Mouse (Mus musculus) CH12.LX (cell line): ENCODE data around the gene Gch1. TPM values are rescaled to one million over a fixed set of nuclear protein-coding genes. Genes with fewer than 3 reads are reported as not detected.

Source experiments
- DNase-seq: peaks from one replicate; pipeline ENCODE4 v3.0.0-alpha.2; 2013; ENCODE audit errors: extremely low read depth
- H3K27ac ChIP-seq: 2 replicates; pipeline ENCODE4 v1.5.1; 2012; ENCODE audit warnings: low read depth, mild to moderate bottlenecking, control low read depth, moderate library complexity; ENCODE audit not compliant: insufficient read depth
- H3K27me3 ChIP-seq: replicated peaks from 2 replicates; pipeline ENCODE3; 2012; ENCODE audit warnings: inconsistent platforms
- H3K36me3 ChIP-seq, 2 experiments: replicated peaks in 1 of 2; 2 replicates each; pipeline versions ENCODE3 to v1.6.1; 2012; ENCODE audit warnings: inconsistent platforms in 1 of 2, low read length in 1 of 2, mild to moderate bottlenecking in 1 of 2, mixed read lengths in 1 of 2, moderate library complexity in 1 of 2; ENCODE audit not compliant: control insufficient read depth in 1 of 2, insufficient read depth in 1 of 2
- H3K4me1 ChIP-seq, 2 experiments: 2 replicates each; pipeline ENCODE4 v1.6.1; 2012; ENCODE audit warnings: inconsistent platforms in 1 of 2, moderate library complexity in 1 of 2; ENCODE audit not compliant: insufficient read depth in 2 of 2, control insufficient read depth in 1 of 2
- H3K4me2 ChIP-seq: 2 replicates; pipeline ENCODE4 v1.6.1; 2012; ENCODE audit warnings: low read depth, mild to moderate bottlenecking, control low read depth; ENCODE audit not compliant: poor library complexity, insufficient read depth, severe bottlenecking
- H3K4me3 ChIP-seq, 3 experiments: fragments of 150-350 bp in 1 of 3; sonication (generic) in 1 of 3; replicated peaks in 1 of 3; 2 replicates each; pipeline versions ENCODE3 to v1.5.1; 2011 to 2012; ENCODE audit warnings: low read depth in 2 of 3, low read length in 2 of 3, mild to moderate bottlenecking in 2 of 3, moderate library complexity in 2 of 3, control low read depth in 1 of 3, improper control_type of control experiment in 1 of 3, inconsistent platforms in 1 of 3, mixed read lengths in 1 of 3; ENCODE audit not compliant: poor library complexity in 1 of 3
- H3K79me2 ChIP-seq: replicated peaks from 2 replicates; pipeline ENCODE4 v1.6.1; 2012; ENCODE audit warnings: mild to moderate bottlenecking, moderate library complexity; ENCODE audit not compliant: control insufficient read depth, poor library complexity, insufficient read depth, severe bottlenecking; ENCODE audit errors: extremely low read depth
- H3K9ac ChIP-seq: 2 replicates; pipeline ENCODE4 v1.6.1; 2012; ENCODE audit warnings: low read depth, mild to moderate bottlenecking, control low read depth, moderate library complexity; ENCODE audit not compliant: insufficient read depth
- H3K9me3 ChIP-seq: replicated peaks from 2 replicates; pipeline ENCODE3; 2012; ENCODE audit warnings: low read length, inconsistent platforms, mixed read lengths
- CHD2 ChIP-seq: IDR thresholded peaks from 2 replicates; pipeline ENCODE4 v1.6.1; 2011; ENCODE audit warnings: low read length, improper control_type of control experiment
- EP300 ChIP-seq: IDR thresholded peaks from 2 replicates; pipeline ENCODE4 v1.6.1; 2011; ENCODE audit warnings: low read length, improper control_type of control experiment
- ETS1 ChIP-seq: conservative IDR thresholded peaks from 2 replicates; pipeline ENCODE4 v1.6.1; 2012; ENCODE audit warnings: low read depth, mild to moderate bottlenecking, inconsistent platforms, low read length, improper control_type of control experiment, moderate library complexity
- IRF4 ChIP-seq: IDR thresholded peaks from 2 replicates; pipeline ENCODE4 v1.6.1; 2014; ENCODE audit warnings: low read depth, mild to moderate bottlenecking, inconsistent platforms, low read length, improper control_type of control experiment
- KAT2A ChIP-seq: IDR thresholded peaks from 2 replicates; pipeline ENCODE4 v1.6.1; 2012; ENCODE audit warnings: low read length, improper control_type of control experiment, inconsistent platforms; ENCODE audit not compliant: insufficient replicate concordance
- MAX ChIP-seq: IDR thresholded peaks from 2 replicates; pipeline ENCODE4 v1.6.1; 2011; ENCODE audit warnings: low read length, improper control_type of control experiment
- MEF2A ChIP-seq: IDR thresholded peaks from 2 replicates; pipeline ENCODE4 v1.6.1; 2014; ENCODE audit warnings: low read depth, mild to moderate bottlenecking, inconsistent platforms, low read length, improper control_type of control experiment, borderline replicate concordance
- MXI1 ChIP-seq: IDR thresholded peaks from 2 replicates; pipeline ENCODE4 v1.6.1; 2011; ENCODE audit warnings: mild to moderate bottlenecking, low read depth, low read length, improper control_type of control experiment
- MYC ChIP-seq: IDR thresholded peaks from 2 replicates; pipeline ENCODE4 v1.6.1; 2011; ENCODE audit warnings: low read depth, mild to moderate bottlenecking, improper control_type of control experiment, low read length
- NELFE ChIP-seq: IDR thresholded peaks from 2 replicates; pipeline ENCODE4 v1.6.1; 2011; ENCODE audit warnings: low read depth, low read length, improper control_type of control experiment
- TCF12 ChIP-seq: IDR thresholded peaks from 2 replicates; pipeline ENCODE4 v1.6.1; 2014; ENCODE audit warnings: low read depth, mild to moderate bottlenecking, inconsistent platforms, low read length, improper control_type of control experiment
- UBTF ChIP-seq: IDR thresholded peaks from 2 replicates; pipeline ENCODE4 v1.6.1; 2012; ENCODE audit warnings: low read depth, mild to moderate bottlenecking, inconsistent platforms, low read length, improper control_type of control experiment, moderate library complexity
- USF1 ChIP-seq: IDR thresholded peaks from 2 replicates; pipeline ENCODE4 v1.6.1; 2014; ENCODE audit warnings: low read depth, mild to moderate bottlenecking, inconsistent platforms, low read length, improper control_type of control experiment
- USF2 ChIP-seq: conservative IDR thresholded peaks from 2 replicates; pipeline ENCODE4 v1.6.1; 2011; ENCODE audit warnings: low read depth, low read length, improper control_type of control experiment
- ZC3H11A ChIP-seq: IDR thresholded peaks from 2 replicates; pipeline ENCODE4 v1.6.1; 2012; ENCODE audit warnings: low read depth, mild to moderate bottlenecking, inconsistent platforms, low read length, improper control_type of control experiment
- ZNF384 ChIP-seq: IDR thresholded peaks from 2 replicates; pipeline ENCODE4 v1.6.1; 2012; ENCODE audit warnings: low read depth, low read length, improper control_type of control experiment, inconsistent platforms
- dilution Hi-C: fragments of 300-500 bp; cut with MboI; formaldehyde crosslinking; loops from 2 replicates; pipeline ENCODE4 v1.14.3; 2020; ENCODE audit warnings: low sequenced_read_pairs; ENCODE audit not compliant: extremely low pct_unique_long_range_greater_than_20kb, extremely low pct_ligation_motif_present
- in situ Hi-C: fragments of 300-500 bp; cut with MboI; formaldehyde crosslinking; loops from 3 replicates; pipeline ENCODE4 v1.14.3; 2019; ENCODE audit warnings: low sequenced_read_pairs, low pct_ligation_motif_present, low pct_unique_long_range_greater_than_20kb, mixed read lengths
- polyA plus RNA-seq: library from polyadenylated mRNA; unstranded; fragments of >175 nt; gene quantifications from 2 replicates; pipeline ENCODE4 v1.2.1, GENCODE M21; 2012; ENCODE audit warnings: low read depth; ENCODE audit not compliant: insufficient read length
- total RNA-seq, 2 experiments: library from RNA; depleted of rRNA; stranded (reverse); fragments of 300-350 nt in 1 of 2; fragments of >200 nt in 1 of 2; gene quantifications; 2 replicates each; pipeline ENCODE4 v1.2.3; 2012 to 2014

Gene Gch1
- total and polyA plus RNA-seq, 3 experiments, result 5.7 to 6.5 (median 5.7) TPM

- no peaks in the 10 kb centered on the region for H3K36me3 ChIP-seq
- dilution Hi-C loops (no loop called here), in situ Hi-C loops (no loop called here)
- no peaks in the 10 kb centered on the region for H3K79me2 ChIP-seq
- H3K4me2 ChIP-seq, result no peak overlapping the region
- peaks cover 2% of the 10 kb centered on the region for H3K9me3 ChIP-seq
- DNase-seq, result no peak
- peaks cover 6 to 45% of the 10 kb centered on the region in 2 experiments; a peak in 2 of 4 replicates for H3K4me1 ChIP-seq
- no peak overlapping the region; the same call in 1 of the 2 replicates for H3K9ac ChIP-seq
- H3K4me3 ChIP-seq, result peak overlapping the region in 1 of 3 experiments; percentile 50
- TF ChIP-seq MYC (no peak), MXI1 (no peak), ZC3H11A (no peak), USF1 (no peak), KAT2A (no peak), NELFE (no peak), USF2 (no peak), EP300 (no peak), MAX (no peak)
- H3K27me3 ChIP-seq, result no peaks in the 10 kb centered on the region
- H3K27ac ChIP-seq, result no peak overlapping the region
These were observed 84.0 kb downstream of the Gch1 start for GRCm38 (mm10) chr14:47105174-47105557.

GRCm38 (mm10) chr14:47104246-47105173, 84.7 kb downstream of the Gch1 start:
- Histone ChIP-seq H3K27me3 (no peaks in the 10 kb centered on the region), H3K4me2 (peak overlapping the region; percentile 91), H3K4me3 (peak overlapping the region; percentile 35 to 50 (median 47)), H3K27ac (no peak overlapping the region), H3K79me2 (no peaks in the 10 kb centered on the region), H3K4me1 (peaks cover 6 to 45% of the 10 kb centered on the region in 2 experiments; a peak in 2 of 4 replicates), H3K9ac (peak overlapping the region; percentile 66), H3K36me3 (no peaks in the 10 kb centered on the region), H3K9me3 (peaks cover 2% of the 10 kb centered on the region)
- peak; percentile 77 for DNase-seq
- TF ChIP-seq UBTF (no peak), CHD2 (peak; percentile 83), MEF2A (0 out of 2 replicates have a peak, but pooled peaks have one; percentile 13), TCF12 (peak; percentile 37; the same call in 1 of the 2 replicates), ZNF384 (no peak), IRF4 (peak; percentile 80), MAX (0 out of 2 replicates have a peak, but pooled peaks have one; percentile 24), ETS1 (peak; percentile 52; the same call in 1 of the 2 replicates)
- in situ Hi-C loops, result no loop called here
- dilution Hi-C loops, result no loop called here

Other genes starting within 250 kb of the Gch1 start
- gene Wdhd1, start 87.4 kb upstream of the Gch1 start, total RNA-seq (2012; rRNA removed), result 37.1 and 46.3 TPM in 2 replicates
- 61.4 and 63.2 TPM in 2 replicates for gene Wdhd1, start 87.4 kb upstream of the Gch1 start, total RNA-seq (2014; rRNA removed)
- 81.0 and 92.8 TPM in 2 replicates for gene Wdhd1, start 87.4 kb upstream of the Gch1 start, polyA plus RNA-seq
- 7.0 and 7.3 TPM in 2 replicates for gene Socs4, start 87.5 kb upstream of the Gch1 start, total RNA-seq (2012; rRNA removed)
- 12.7 and 13.2 TPM in 2 replicates for gene Socs4, start 87.5 kb upstream of the Gch1 start, total RNA-seq (2014; rRNA removed)
- gene Socs4, start 87.5 kb upstream of the Gch1 start, polyA plus RNA-seq, result 20.7 and 25.1 TPM in 2 replicates
- gene Mapk1ip1l, start 108.9 kb upstream of the Gch1 start, total RNA-seq (2012; rRNA removed), result 36.6 and 43.0 TPM in 2 replicates
- gene Mapk1ip1l, start 108.9 kb upstream of the Gch1 start, total RNA-seq (2014; rRNA removed), result 46.7 and 51.5 TPM in 2 replicates
- gene Mapk1ip1l, start 108.9 kb upstream of the Gch1 start, polyA plus RNA-seq, result 66.6 and 80.9 TPM in 2 replicates
- gene Lgals3, start 178.3 kb upstream of the Gch1 start, total RNA-seq (2012; rRNA removed), result 1.3 and 1.8 TPM in 2 replicates
- gene Lgals3, start 178.3 kb upstream of the Gch1 start, total RNA-seq (2014; rRNA removed), result not detected in 2 replicates
- gene Lgals3, start 178.3 kb upstream of the Gch1 start, polyA plus RNA-seq, result 0.29 and 0.30 TPM in 2 replicates
- gene Dlgap5, start 229.0 kb upstream of the Gch1 start, total RNA-seq (2012; rRNA removed), result 48.9 and 50.8 TPM in 2 replicates
- gene Dlgap5, start 229.0 kb upstream of the Gch1 start, total RNA-seq (2014; rRNA removed), result 53.5 and 59.9 TPM in 2 replicates
- gene Dlgap5, start 229.0 kb upstream of the Gch1 start, polyA plus RNA-seq, result 57.0 and 62.9 TPM in 2 replicates